Mouse (Mus musculus): ENCODE results near the gene Gm8677. TPM values are rescaled to one million over a fixed set of nuclear protein-coding genes. Genes with fewer than 3 reads are reported as not detected.
"Not testable (repeated sequence)": the region's sequence is repeated elsewhere in the genome, so short reads cannot be mapped to it uniquely, and the experiment has no call there.

Gm8677 gene
- not detected in 2 replicates for polyA plus RNA-seq (2012; rRNA removed)

DNA sequence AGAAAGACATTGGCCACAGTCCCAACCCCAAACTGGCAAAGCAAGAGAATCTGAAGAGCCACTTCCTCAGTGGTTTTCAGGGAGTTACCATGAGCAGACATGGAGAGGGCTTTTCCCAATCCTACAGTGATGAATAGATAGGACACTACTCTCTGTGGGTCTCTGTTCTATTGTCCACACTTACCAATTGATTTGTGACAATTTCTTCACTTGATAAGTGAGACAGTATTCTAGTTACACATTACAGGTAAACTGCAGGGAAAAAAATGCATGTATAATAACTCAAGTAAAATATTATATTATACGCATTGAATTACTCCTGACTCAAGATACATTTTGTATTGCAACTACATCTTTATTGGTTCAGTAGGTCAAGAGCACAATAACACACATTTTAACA lies at the start of gene Gm8677:
Gm8677 (minus strand) TSS at position 101 of the 400 bp plus-strand sequence.
- not testable (repeated sequence) for DNase-seq (ENCODE audit: extremely low spot score in 1 of 2, low spot score in 1 of 2)

- DNase-seq (ENCODE audit: extremely low spot score in 1 of 2, low spot score in 1 of 2) = not testable (repeated sequence)
Measured at GRCm38 (mm10) chr7:22565243-22565642, 30.6 kb upstream of the Gm8677 start, which contains the start of gene Gm4201. Gene Gm4201 (minus strand): TSS chr7:22565343.

- DNase-seq (ENCODE audit: extremely low spot score in 1 of 2, low spot score in 1 of 2) = not testable (repeated sequence)
Measured at GRCm38 (mm10) chr7:22522667-22523066, 12.0 kb downstream of the Gm8677 start, which contains the start of gene Vmn1r152. Gene Vmn1r152 (plus strand): TSS chr7:22522967.

DNA sequence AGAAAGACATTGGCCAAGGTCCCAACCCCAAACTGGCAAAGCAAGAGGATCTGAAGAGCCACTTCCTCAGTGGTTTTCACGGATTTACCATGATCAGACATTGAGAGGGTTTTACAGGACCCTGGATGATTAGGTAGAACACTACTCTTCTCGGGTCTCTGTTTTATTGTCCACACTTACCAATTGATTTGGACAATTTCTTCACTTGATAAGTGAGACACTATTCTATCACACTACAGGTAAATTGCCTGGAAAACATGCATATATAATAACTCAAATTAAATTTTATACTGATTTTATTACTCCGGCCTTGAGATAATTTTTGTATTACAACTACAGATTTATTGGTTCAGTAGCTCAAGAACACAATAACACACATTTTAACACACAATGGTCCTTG lies 35.1 kb downstream of the Gm8677 start, which contains the start of gene Vmn1r151:
Vmn1r151 (minus strand) TSS at position 101 of the 400 bp plus-strand sequence.
- DNase-seq (ENCODE audit: extremely low spot score in 1 of 2, low spot score in 1 of 2) = not testable (repeated sequence)

Other genes with a start within 250 kb of the Gm8677 start
- gene Gm4187, start 205.2 kb downstream of the Gm8677 start, polyA plus RNA-seq (2012; rRNA removed) = not detected in 2 replicates
- gene Gm8660, start 163.8 kb downstream of the Gm8677 start, polyA plus RNA-seq (2012; rRNA removed) = not detected in 2 replicates
- gene Vmn1r148, start 121.3 kb downstream of the Gm8677 start, polyA plus RNA-seq (2012; rRNA removed) = not detected in 2 replicates
- not detected in 2 replicates for gene Vmn1r149, start 96.7 kb downstream of the Gm8677 start, polyA plus RNA-seq (2012; rRNA removed)
- not detected in 2 replicates for gene Gm10665, start 70.8 kb downstream of the Gm8677 start, polyA plus RNA-seq (2012; rRNA removed)
- not detected in 2 replicates for gene Vmn1r151, start 35.2 kb downstream of the Gm8677 start, polyA plus RNA-seq (2012; rRNA removed)
- not detected in 2 replicates for gene Vmn1r152, start 11.9 kb downstream of the Gm8677 start, polyA plus RNA-seq (2012; rRNA removed)
- gene Gm4201, start 30.5 kb upstream of the Gm8677 start, polyA plus RNA-seq (2012; rRNA removed) = not detected in 2 replicates
- gene Gm4565, start 53.2 kb upstream of the Gm8677 start, polyA plus RNA-seq (2012; rRNA removed) = not detected in 2 replicates
- not detected in 2 replicates for gene Vmn1r155, start 123.1 kb upstream of the Gm8677 start, polyA plus RNA-seq (2012; rRNA removed)
- not detected in 2 replicates for gene Gm8693, start 157.4 kb upstream of the Gm8677 start, polyA plus RNA-seq (2012; rRNA removed)
- gene Gm4567, start 184.8 kb upstream of the Gm8677 start, polyA plus RNA-seq (2012; rRNA removed) = not detected in 2 replicates
- gene Vmn1r157, start 226.8 kb upstream of the Gm8677 start, polyA plus RNA-seq (2012; rRNA removed) = not detected in 2 replicates

All from frontal cortex, adult 2 months (tissue).